Mouse (Mus musculus) hindbrain, embryonic 16.5 days (tissue): Measurements from ENCODE around the gene Bora. TPM values are rescaled to one million over a fixed set of nuclear protein-coding genes. Genes with fewer than 3 reads are reported as not detected.
"Not testable (repeated sequence)": the region's sequence is repeated elsewhere in the genome, so short reads cannot be mapped to it uniquely, and the experiment has no call there.

Experiments
- ATAC-seq: fragments of 200-750 bp; cut with Nextera tagmentation; 2 replicates; pipeline ENCODE4 v1.8.0; 2017; ENCODE audit warnings: moderate TSS enrichment, moderate library complexity
- H3K27ac ChIP-seq: fragments of 300-500 bp; sonication (generic); 2 replicates; pipeline ENCODE4 v1.5.1; 2014; ENCODE audit warnings: low read depth, mild to moderate bottlenecking, control low read depth, low read length, moderate library complexity
- H3K27me3 ChIP-seq: fragments of 300-500 bp; sonication (generic); replicated peaks from 2 replicates; pipeline ENCODE4 v1.6.1; 2014; ENCODE audit warnings: low read length; ENCODE audit not compliant: control insufficient read depth, insufficient read depth
- H3K36me3 ChIP-seq: fragments of 300-500 bp; sonication (generic); 2 replicates; pipeline ENCODE4 v1.6.1; 2014; ENCODE audit warnings: mild to moderate bottlenecking, low read length, moderate library complexity, mixed read lengths; ENCODE audit not compliant: control insufficient read depth, insufficient read depth
- H3K4me1 ChIP-seq: fragments of 300-500 bp; sonication (generic); 2 replicates; pipeline ENCODE4 v1.6.1; 2014; ENCODE audit warnings: low read depth, low read length; ENCODE audit not compliant: control insufficient read depth, insufficient read depth
- H3K4me2 ChIP-seq: fragments of 300-500 bp; sonication (generic); 2 replicates; pipeline ENCODE4 v1.6.1; 2014; ENCODE audit warnings: mild to moderate bottlenecking, low read length, control low read depth, moderate library complexity
- H3K4me3 ChIP-seq: fragments of 300-500 bp; sonication (generic); 2 replicates; pipeline ENCODE4 v1.5.1; 2014; ENCODE audit warnings: mild to moderate bottlenecking, low read length, control low read depth, moderate library complexity
- H3K9ac ChIP-seq: fragments of 300-500 bp; sonication (generic); 2 replicates; pipeline ENCODE4 v1.6.1; 2014; ENCODE audit warnings: low read depth, mild to moderate bottlenecking, control low read depth, low read length, moderate library complexity
- H3K9me3 ChIP-seq: fragments of 300-500 bp; sonication (generic); 2 replicates; pipeline ENCODE4 v1.6.1; 2014; ENCODE audit warnings: mild to moderate bottlenecking, low read length, moderate library complexity; ENCODE audit not compliant: control insufficient read depth
- WGBS: fragments of 180-500 bp; shearing (Covaris S2); extraction: QIAGEN DNeasy Blood & Tissue Kit; methylation state at CpG from one replicate; pipeline ENCODE4 v1.1.7; 2014; 5-methylcytosine and 5-hydroxymethylcytosine counted together
- polyA plus RNA-seq: library from polyadenylated mRNA; unstranded; fragments of >200 nt; fragmentation: Nextera tagmentation; extraction: Ambion mirVana; gene quantifications from 2 replicates; pipeline ENCODE4 v1.2.1, GENCODE M21; 2015

Gene Bora
- polyA plus RNA-seq, 1 experiment from 2014 or later: 14.4 TPM

DNA sequence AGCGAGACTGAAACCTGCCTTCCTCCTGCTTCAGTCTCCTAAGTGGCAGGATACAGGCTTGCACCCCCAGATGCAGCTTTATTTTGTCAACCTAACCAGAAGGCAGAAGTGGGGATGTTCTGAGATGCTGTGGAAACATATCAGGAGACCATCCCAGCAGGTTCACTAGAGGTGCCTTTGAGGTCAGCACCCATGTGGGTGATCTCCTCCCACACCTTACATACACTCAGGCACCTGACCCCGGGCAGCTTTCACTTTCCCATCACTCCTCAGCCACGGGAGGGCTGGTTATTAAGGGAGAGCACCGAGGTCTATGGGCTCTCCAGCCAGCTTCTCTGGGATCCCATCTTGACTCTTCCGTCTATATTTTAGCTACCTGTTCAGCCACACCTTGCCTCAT, 13.4 kb upstream of the Bora start:
- peaks cover 8% of the 10 kb centered on the region; the same call in 1 of the 2 replicates for H3K36me3 ChIP-seq
- no peaks in the 10 kb centered on the region for H3K4me1 ChIP-seq
- no peaks in the 10 kb centered on the region for H3K9me3 ChIP-seq
- H3K4me3 ChIP-seq: no peak overlapping the region
- WGBS: 91% methylated on average over 5 of the region's 5 CpGs
- ATAC-seq: no peak
- H3K27me3 ChIP-seq: no peaks in the 10 kb centered on the region
- H3K9ac ChIP-seq: no peak overlapping the region
- H3K27ac ChIP-seq: no peak overlapping the region
- H3K4me2 ChIP-seq: no peak overlapping the region

DNA sequence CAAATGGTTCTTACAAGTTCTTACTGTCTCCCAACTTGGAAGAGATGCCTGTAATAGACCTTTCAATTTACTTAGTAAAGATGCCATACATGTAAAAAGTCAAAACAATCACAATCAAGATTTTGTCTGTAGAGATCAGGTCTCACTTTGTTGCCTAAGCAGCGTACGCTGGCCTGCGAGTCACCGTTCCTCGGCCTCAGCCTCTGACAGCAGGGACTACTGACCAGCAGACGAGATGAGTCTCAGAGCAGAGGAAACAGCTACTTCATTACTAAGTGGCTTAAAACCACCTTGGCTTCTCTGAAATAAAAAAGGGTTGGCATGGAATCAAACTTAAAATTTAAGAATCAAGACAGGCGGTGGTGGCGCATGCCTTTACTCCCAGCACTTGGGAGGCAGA, 11.2 kb upstream of the Bora start:
- H3K36me3 ChIP-seq: peaks cover 16% of the 10 kb centered on the region; the same call in 1 of the 2 replicates
- H3K27ac ChIP-seq, H3K4me2 ChIP-seq, H3K9ac ChIP-seq, H3K9me3 ChIP-seq, H3K4me1 ChIP-seq, ATAC-seq, H3K4me3 ChIP-seq, H3K27me3 ChIP-seq: not testable (repeated sequence)
- 94% methylated on average over 8 of the region's 8 CpGs for WGBS

DNA sequence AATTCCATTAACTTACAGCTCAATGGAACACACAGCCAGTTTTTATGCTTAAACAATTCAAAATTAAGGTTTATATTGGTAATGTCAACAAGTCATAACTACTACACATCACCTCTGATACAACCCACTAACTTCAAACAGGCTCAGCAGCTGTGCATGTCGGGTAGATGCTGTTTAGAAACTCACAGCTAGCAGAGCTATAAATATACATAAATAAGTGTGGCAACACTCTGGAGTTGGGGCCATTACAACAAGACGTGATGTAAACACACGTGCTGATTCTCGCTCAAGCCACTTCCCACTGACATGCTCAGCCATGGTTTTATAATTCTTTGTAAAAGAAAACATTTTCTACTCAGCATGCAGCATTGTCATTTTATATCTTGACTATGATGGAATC, 10.0 kb upstream of the Bora start:
- no peak overlapping the region for H3K27ac ChIP-seq
- H3K27me3 ChIP-seq: no peaks in the 10 kb centered on the region
- no peak overlapping the region for H3K4me3 ChIP-seq
- peaks cover 16% of the 10 kb centered on the region; the same call in 1 of the 2 replicates for H3K36me3 ChIP-seq
- peaks cover under 1% of the 10 kb centered on the region; the same call in 1 of the 2 replicates for H3K4me1 ChIP-seq
- H3K9me3 ChIP-seq: no peaks in the 10 kb centered on the region
- 77% methylated on average over 4 of the region's 4 CpGs for WGBS
- H3K4me2 ChIP-seq: no peak overlapping the region
- no peak for ATAC-seq
- H3K9ac ChIP-seq: no peak overlapping the region

DNA sequence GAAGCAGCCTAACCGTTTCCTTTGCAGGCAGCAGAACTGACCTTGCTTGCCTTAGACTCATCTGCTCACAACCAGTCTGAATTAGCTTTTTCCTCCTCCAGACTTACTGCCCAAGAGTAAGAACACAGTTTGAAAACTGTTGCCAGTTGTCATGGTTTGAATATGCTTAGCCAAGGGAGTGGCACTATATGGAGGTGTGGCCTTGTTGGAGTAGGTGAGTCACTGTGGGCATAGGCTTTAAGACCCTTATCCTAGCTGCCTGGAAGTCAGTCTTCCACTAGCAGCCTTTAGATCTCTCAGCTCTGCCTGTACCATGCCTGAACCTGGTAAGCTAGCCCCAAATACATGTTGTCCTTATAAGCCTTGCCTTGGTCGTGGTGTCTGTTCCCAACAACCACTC, 8.3 kb upstream of the Bora start:
- no peak overlapping the region for H3K9ac ChIP-seq
- no peak overlapping the region for H3K4me3 ChIP-seq
- H3K9me3 ChIP-seq: no peaks in the 10 kb centered on the region
- H3K27ac ChIP-seq: no peak overlapping the region
- 73% methylated on average over 2 of the region's 2 CpGs for WGBS
- ATAC-seq: no peak
- H3K36me3 ChIP-seq: peaks cover 16% of the 10 kb centered on the region; the same call in 1 of the 2 replicates
- no peaks in the 10 kb centered on the region for H3K27me3 ChIP-seq
- H3K4me1 ChIP-seq: peaks cover 6% of the 10 kb centered on the region; the same call in 1 of the 2 replicates
- no peak overlapping the region for H3K4me2 ChIP-seq

DNA sequence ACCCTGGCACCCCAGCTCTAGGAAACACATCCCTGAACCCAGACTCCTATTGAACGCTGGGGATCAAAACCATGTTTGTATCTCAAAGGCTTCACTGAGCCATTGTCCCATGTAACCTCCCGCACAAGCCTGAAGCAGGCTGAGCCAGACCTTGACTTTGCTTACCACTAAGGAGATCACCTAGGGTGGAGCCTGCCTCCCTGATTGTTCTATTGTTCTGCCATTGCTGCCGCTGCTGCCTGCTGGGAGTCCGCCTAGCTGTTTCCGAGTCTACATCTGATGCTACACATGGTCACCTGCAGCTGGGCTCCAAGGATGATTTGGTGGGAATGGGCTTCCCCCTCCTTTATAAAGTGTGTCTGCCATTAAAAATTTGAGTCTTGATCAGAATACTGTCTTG, 6.7 kb upstream of the Bora start:
- WGBS: 57% methylated on average over 5 of the region's 5 CpGs
- ATAC-seq, H3K27ac ChIP-seq: not testable (repeated sequence)

DNA sequence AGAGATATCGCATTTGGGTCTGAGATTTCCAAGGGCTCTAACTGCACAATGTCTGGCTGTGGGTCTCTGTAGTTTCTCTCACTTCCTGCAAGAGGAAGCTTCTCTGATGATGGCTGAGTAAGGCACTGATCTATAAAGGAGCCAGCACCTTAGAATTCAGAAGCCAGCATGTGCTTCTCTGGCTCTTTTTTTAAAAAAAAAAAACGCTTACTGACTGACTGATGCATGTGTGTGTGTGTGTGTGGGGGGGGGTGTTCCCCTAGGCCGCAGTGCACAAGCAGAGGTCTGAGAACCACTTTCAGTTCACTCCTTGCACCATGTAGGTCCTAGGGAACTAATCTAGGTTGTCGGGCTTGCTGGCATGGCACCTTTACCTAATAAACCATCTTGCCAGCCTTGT, 4.6 kb upstream of the Bora start:
- Histone ChIP-seq H3K9ac (no peak overlapping the region), H3K9me3 (no peaks in the 10 kb centered on the region), H3K4me3 (no peak overlapping the region), H3K4me2 (no peak overlapping the region), H3K36me3 (peaks cover 8% of the 10 kb centered on the region; the same call in 1 of the 2 replicates), H3K27me3 (no peaks in the 10 kb centered on the region), H3K4me1 (peaks cover 20% of the 10 kb centered on the region), H3K27ac (no peak overlapping the region)
- ATAC-seq: no peak
- 77% methylated on average over 4 of the region's 4 CpGs for WGBS

More for the DNA sequence above, 6.7 kb upstream of the Bora start:
- H3K4me3 ChIP-seq, H3K27me3 ChIP-seq, H3K4me2 ChIP-seq, H3K9ac ChIP-seq, H3K9me3 ChIP-seq: not testable (repeated sequence)
- Histone ChIP-seq H3K4me1 (peaks cover 14% of the 10 kb centered on the region), H3K36me3 (peaks cover 11% of the 10 kb centered on the region; the same call in 1 of the 2 replicates)

DNA sequence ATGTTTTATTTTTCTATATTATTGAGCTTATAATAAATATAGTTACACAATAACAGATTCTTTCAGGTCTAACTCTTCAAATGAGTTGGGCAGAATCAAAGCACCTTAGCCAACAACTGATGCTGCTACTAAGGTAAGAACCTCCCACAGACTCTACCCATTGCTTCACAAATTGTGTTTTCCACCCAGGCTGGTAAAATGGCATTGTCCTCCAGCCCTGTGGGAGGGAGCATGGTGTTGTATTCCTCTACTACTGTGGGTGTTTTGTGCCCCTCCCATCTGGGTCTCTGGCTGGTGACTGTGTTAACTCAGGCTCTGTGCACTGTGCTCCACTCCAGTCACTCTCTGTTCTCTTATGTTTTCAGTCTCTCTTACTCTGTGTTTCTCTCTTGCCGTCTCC, 2.5 kb upstream of the Bora start:
- Histone ChIP-seq H3K4me2 (peak overlapping the region; percentile 81), H3K36me3 (0 out of 2 replicates have a peak, but pooled peaks cover 2% of the 10 kb centered on the region), H3K4me3 (no peak overlapping the region), H3K4me1 (peaks cover 24% of the 10 kb centered on the region), H3K9me3 (no peaks in the 10 kb centered on the region), H3K27me3 (no peaks in the 10 kb centered on the region), H3K9ac (no peak overlapping the region), H3K27ac (no peak overlapping the region)
- ATAC-seq: no peak
- 27% methylated on average over 1 of the region's 1 CpGs for WGBS

DNA sequence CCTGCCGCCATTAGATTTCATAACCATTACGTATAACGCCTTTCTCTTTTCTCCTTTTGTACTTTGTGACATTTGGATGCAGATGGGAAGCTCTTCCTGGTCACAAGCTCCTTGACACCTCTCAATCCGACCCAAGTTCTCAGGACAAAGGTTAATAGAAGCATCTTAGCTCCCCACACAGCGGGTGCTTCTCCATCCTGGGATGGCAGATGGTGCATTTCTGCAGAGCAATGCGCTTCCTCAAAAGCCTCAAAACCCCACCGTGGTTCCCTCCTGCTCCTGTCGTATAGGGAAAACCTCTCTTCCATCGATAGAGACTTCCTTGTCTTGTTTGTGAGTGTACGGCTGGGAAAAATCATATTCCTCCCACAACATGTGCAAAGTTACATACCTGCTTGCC, 1.9 kb upstream of the Bora start:
- H3K4me3 ChIP-seq: 0 out of 2 replicates have a peak overlapping the region, but pooled peaks have one; percentile 9
- H3K27me3 ChIP-seq: no peaks in the 10 kb centered on the region
- no peak overlapping the region for H3K9ac ChIP-seq
- 23% methylated on average over 10 of the region's 10 CpGs for WGBS
- peak overlapping the region; percentile 81 for H3K4me2 ChIP-seq
- peaks cover 24% of the 10 kb centered on the region for H3K4me1 ChIP-seq
- H3K36me3 ChIP-seq: 0 out of 2 replicates have a peak, but pooled peaks cover under 1% of the 10 kb centered on the region
- ATAC-seq: no peak
- H3K9me3 ChIP-seq: no peaks in the 10 kb centered on the region
- no peak overlapping the region for H3K27ac ChIP-seq

DNA sequence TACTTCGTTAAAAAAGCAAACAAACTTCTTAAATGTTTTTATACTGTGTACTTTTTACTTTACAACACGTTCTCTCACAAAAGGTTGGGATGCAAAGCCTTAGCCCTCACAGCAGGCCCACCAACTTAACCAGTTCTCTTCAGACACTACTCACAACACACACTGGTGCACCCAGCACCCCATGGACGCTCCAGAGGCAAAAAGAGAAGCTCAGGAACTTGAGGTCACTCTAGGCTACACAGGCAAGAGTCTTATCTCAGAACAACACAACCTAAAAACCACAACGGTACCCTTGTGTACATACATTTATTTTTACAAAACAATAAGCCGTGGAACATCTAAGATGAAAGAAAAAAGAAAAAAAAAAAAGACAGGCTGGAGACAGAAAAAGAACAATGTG, 1.3 kb upstream of the Bora start:
- H3K9me3 ChIP-seq: no peaks in the 10 kb centered on the region
- peaks cover 24% of the 10 kb centered on the region for H3K4me1 ChIP-seq
- peak overlapping the region; percentile 97 for H3K9ac ChIP-seq
- ATAC-seq: no peak
- no peaks in the 10 kb centered on the region for H3K36me3 ChIP-seq
- peak overlapping the region; percentile 98 for H3K4me3 ChIP-seq
- H3K27me3 ChIP-seq: no peaks in the 10 kb centered on the region
- 3% methylated on average over 5 of the region's 5 CpGs for WGBS
- no peak overlapping the region for H3K27ac ChIP-seq
- H3K4me2 ChIP-seq: peak overlapping the region; percentile 81
